Mouse (Mus musculus): ENCODE results near the gene Entpd1.

DNA sequence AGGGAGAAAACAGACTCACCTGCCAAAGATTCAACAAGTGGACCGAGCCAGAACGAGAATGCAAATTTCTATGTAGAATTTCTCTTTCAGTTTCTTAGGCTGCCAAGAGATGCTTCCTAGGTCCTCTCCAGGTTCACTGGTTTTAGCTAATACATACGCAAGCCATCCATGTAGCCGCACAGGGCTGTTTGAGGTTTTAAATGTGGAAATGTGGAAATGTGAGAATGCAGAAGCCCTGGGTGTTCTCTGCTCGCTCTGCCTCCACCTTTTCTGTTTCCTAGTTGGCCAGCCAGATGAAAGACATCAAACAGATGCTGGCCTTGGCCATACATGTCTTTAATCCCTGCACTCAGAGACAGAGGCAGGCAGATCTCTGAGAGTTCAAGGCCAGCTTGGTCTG is 26.4 kb downstream of the Entpd1 start:
- TF ChIP-seq CTCF (IDR thresholded peaks at IDR 0.05; ENCODE audit: low read depth) (no peak), EP300 (IDR thresholded peaks at IDR 0.05; ENCODE audit: low read depth) (no peak)

All from liver, postnatal 0 days (tissue).